Mouse (Mus musculus): Measurements from ENCODE around the gene Slc39a11. TPM values are rescaled to one million over a fixed set of nuclear protein-coding genes. Genes with fewer than 3 reads are reported as not detected.

The Slc39a11 gene
- polyA plus RNA-seq, 1 experiment from 2014 or later, result 11.9 TPM

DNA sequence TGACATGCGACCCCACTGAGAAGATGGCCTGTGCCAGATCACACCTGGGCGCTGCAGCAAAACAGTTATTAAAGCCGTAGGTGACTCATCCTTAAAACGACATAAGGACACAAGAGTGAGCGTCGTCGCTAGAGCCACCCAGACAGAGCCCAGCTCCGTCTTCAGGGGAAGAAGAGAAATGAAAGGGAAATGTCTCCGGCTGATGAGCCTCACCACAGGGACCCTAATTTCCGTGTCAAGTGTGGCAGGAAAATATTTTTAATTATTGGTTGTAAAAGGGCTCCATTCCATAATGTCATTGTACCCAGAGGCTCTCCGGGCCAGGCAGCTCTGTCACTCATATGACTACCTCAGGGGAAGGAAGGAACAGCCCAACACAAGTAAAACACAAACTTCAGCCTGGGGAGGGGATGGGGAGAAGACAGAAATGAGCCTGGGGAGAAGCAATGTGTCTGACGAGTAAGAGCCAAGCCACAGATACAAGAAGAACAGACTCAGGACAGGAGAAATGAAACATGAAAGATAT lies 155.8 kb downstream of the Slc39a11 start:
- Histone ChIP-seq H3K9ac (ENCODE audit: low read length) (no peak overlapping the region), H3K9me3 (replicated peaks; ENCODE audit: control insufficient read depth, low read length) (no peaks in the 10 kb centered on the region), H3K4me3 (ENCODE audit: low read length) (no peak overlapping the region), H3K27me3 (ENCODE audit: control insufficient read depth, insufficient read depth, low read length) (no peaks in the 10 kb centered on the region), H3K4me1 (ENCODE audit: control insufficient read depth, insufficient read depth, low read length) (no peaks in the 10 kb centered on the region), H3K4me2 (ENCODE audit: low read depth, low read length) (no peak overlapping the region), H3K36me3 (ENCODE audit: control insufficient read depth, insufficient read depth) (no peaks in the 10 kb centered on the region), H3K27ac (ENCODE audit: low read length) (no peak overlapping the region)
- ATAC-seq (replicated peaks; ENCODE audit: extremely low read depth, insufficient read depth, low FRiP score), result no peak
- 86% methylated on average over 12 of the region's 12 CpGs for WGBS

DNA sequence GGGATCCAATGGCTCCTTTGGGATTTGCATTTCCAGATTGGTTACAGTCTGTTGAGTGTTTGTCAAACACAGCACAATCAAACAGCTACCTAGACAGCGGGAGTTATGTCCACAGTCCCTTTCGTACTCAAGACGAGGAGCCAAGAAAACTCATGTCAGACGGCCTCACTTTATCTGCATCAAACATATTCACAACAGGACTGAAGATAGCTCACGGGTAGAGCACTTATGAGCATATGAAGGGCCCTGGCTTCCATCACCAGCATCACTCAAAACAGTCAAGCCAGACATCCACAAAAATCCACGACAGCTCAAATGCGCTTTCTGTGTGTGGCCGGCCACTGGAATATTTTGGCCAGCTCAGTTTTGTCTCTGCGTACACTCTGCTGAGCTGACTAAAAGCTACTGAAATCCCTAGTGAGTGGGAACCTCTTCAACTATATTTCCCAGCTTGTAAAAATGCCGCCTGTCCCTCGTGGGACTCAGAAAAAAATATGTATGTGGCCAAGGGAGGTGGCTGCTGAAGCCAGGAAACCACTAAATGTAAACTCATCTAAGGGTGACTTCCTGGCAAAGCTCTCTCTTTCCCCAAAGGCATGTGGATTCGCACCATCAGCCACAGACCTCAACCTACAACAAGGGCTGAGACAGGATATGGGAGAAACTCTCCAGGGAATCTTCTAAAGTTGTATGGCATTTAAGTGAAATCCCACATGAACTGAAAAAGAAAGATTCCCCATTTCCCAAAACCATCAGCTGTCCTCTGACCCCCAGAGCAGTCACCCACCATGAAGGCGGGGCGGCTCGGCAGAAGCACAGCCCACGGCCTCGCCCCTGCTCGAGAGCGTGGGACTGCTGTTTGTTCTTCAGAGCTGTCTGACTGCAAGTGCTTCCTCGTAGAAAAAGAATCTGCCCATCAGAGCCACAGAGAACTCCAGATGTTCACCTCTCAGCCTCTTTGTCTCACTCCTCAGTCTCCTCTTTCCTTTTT lies 159.1 kb downstream of the Slc39a11 start:
- H3K9me3 ChIP-seq (replicated peaks; ENCODE audit: control insufficient read depth, low read length), result no peaks in the 10 kb centered on the region
- ATAC-seq (replicated peaks; ENCODE audit: extremely low read depth, insufficient read depth, low FRiP score), result no peak
- WGBS, result 55% methylated on average over 20 of the region's 20 CpGs
- H3K9ac ChIP-seq (ENCODE audit: low read length), result no peak overlapping the region
- no peaks in the 10 kb centered on the region for H3K36me3 ChIP-seq (ENCODE audit: control insufficient read depth, insufficient read depth)
- no peaks in the 10 kb centered on the region for H3K27me3 ChIP-seq (ENCODE audit: control insufficient read depth, insufficient read depth, low read length)
- H3K4me1 ChIP-seq (ENCODE audit: control insufficient read depth, insufficient read depth, low read length), result peaks cover 4% of the 10 kb centered on the region; the same call in 1 of the 2 replicates
- H3K4me3 ChIP-seq (ENCODE audit: low read length), result no peak overlapping the region
- no peak overlapping the region for H3K4me2 ChIP-seq (ENCODE audit: low read depth, low read length)
- H3K27ac ChIP-seq (ENCODE audit: low read length), result no peak overlapping the region

DNA sequence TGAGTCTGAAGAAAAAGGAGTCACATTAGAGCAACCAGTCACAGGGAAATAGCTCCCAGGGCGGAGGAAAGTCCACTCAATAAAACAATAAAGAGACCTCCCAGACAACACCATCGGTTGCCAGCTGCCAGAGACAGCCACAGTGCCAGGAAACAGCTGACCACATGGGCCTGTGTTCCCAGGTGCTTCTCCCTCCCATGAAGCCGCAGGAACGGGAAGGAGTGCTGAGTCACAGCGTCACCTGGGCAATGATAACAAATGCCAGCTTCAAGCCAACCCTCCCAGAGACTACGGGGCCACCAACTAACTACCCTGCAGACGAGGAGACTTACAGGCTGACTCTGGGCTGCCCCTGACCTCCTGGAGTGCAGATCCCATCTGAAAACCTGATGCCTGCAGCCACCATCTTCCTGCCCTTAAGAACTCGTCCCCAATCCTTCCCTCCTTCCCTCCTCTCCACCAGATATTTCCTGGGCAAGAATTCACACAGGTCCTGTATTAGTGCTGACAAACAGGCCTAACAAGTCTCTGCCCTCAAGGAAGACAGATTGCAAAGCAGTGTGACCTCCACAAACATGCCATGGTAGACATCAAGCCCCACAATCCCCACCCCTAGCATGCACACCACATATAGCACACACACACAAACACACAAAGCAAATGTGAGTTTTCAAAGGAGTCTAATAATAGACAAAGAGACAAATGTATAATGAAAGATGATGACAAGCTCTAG lies 162.1 kb downstream of the Slc39a11 start:
- Histone ChIP-seq H3K4me2 (ENCODE audit: low read depth, low read length) (no peak overlapping the region), H3K4me3 (ENCODE audit: low read length) (no peak overlapping the region), H3K27me3 (ENCODE audit: control insufficient read depth, insufficient read depth, low read length) (no peaks in the 10 kb centered on the region), H3K9ac (ENCODE audit: low read length) (no peak overlapping the region), H3K36me3 (ENCODE audit: control insufficient read depth, insufficient read depth) (no peaks in the 10 kb centered on the region), H3K27ac (ENCODE audit: low read length) (no peak overlapping the region), H3K9me3 (replicated peaks; ENCODE audit: control insufficient read depth, low read length) (no peaks in the 10 kb centered on the region), H3K4me1 (ENCODE audit: control insufficient read depth, insufficient read depth, low read length) (peaks cover 4% of the 10 kb centered on the region; the same call in 1 of the 2 replicates)
- 59% methylated on average over 8 of the region's 8 CpGs for WGBS
- 0 out of 2 replicates have a peak, but pooled peaks have one; percentile 49 for ATAC-seq (replicated peaks; ENCODE audit: extremely low read depth, insufficient read depth, low FRiP score)

DNA sequence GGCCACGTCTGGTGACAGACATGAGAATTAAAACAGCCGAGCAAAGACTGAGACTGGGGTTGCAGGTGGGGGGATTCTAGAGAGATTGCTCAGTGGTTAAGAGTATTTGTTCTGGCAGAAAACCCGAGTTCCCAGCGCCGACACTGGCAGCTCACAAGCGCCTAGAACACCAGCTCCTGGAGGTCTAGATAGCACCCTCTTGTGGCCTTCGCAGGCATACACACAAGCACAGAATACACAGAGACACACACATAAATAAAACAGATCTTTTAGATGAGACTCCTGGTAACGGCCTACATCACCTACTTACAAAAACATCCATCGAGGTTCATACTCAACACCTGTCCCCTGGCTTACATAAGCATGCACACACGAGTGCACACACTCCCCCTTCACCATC lies 165.8 kb downstream of the Slc39a11 start:
- Histone ChIP-seq H3K27me3 (ENCODE audit: control insufficient read depth, insufficient read depth, low read length) (no peaks in the 10 kb centered on the region), H3K36me3 (ENCODE audit: control insufficient read depth, insufficient read depth) (no peaks in the 10 kb centered on the region), H3K4me3 (ENCODE audit: low read length) (no peak overlapping the region), H3K9ac (ENCODE audit: low read length) (no peak overlapping the region), H3K9me3 (replicated peaks; ENCODE audit: control insufficient read depth, low read length) (no peaks in the 10 kb centered on the region), H3K4me2 (ENCODE audit: low read depth, low read length) (no peak overlapping the region), H3K4me1 (ENCODE audit: control insufficient read depth, insufficient read depth, low read length) (peaks cover 4% of the 10 kb centered on the region; the same call in 1 of the 2 replicates), H3K27ac (ENCODE audit: low read length) (no peak overlapping the region)
- 85% methylated on average over 10 of the region's 10 CpGs for WGBS
- no peak for ATAC-seq (replicated peaks; ENCODE audit: extremely low read depth, insufficient read depth, low FRiP score)

DNA sequence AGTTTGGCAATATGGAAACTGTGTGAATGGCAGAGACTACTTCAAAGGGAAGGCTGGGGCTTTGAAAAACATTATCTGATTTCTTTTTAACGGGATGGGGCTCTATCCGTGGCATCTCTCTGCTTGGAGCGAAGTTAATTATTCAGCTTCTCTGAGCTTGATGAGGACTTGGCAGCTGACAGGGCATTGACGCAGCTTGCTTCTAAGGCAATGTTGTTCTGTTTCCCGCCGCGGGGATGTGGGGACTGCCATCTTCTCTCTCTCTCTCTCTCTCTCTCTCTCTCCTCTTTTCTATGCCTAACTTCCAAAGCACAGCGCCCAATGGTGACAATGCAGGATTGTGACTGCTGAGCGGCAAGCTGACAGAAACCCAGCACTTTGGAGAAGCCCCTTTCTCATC lies 172.3 kb downstream of the Slc39a11 start:
- Histone ChIP-seq H3K4me1 (ENCODE audit: control insufficient read depth, insufficient read depth, low read length) (no peaks in the 10 kb centered on the region), H3K9ac (ENCODE audit: low read length) (no peak overlapping the region), H3K27ac (ENCODE audit: low read length) (no peak overlapping the region), H3K4me3 (ENCODE audit: low read length) (no peak overlapping the region), H3K27me3 (ENCODE audit: control insufficient read depth, insufficient read depth, low read length) (no peaks in the 10 kb centered on the region), H3K9me3 (replicated peaks; ENCODE audit: control insufficient read depth, low read length) (no peaks in the 10 kb centered on the region), H3K36me3 (ENCODE audit: control insufficient read depth, insufficient read depth) (no peaks in the 10 kb centered on the region), H3K4me2 (ENCODE audit: low read depth, low read length) (no peak overlapping the region)
- 78% methylated on average over 9 of the region's 9 CpGs for WGBS
- ATAC-seq (replicated peaks; ENCODE audit: extremely low read depth, insufficient read depth, low FRiP score), result no peak

DNA sequence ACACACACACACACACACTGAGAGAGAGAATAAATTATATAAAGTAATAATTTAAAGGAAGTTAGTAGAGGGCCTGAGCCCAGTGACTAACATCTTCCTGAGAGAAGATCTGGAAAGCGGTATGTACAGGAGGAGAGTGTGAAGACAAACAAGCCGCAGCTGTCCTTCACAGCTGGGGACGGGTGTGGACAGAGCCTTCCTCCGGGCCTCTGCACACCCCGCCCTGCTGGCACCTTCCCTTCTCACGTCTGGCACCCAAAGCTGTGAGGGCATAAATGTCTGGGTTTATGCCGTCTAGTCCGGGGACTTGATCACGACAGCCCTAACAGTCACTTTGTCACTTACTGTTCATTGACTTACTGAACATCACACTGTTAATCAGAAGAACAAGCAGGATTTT lies 173.2 kb downstream of the Slc39a11 start:
- 71% methylated on average over 9 of the region's 9 CpGs for WGBS
- Histone ChIP-seq H3K9me3 (replicated peaks; ENCODE audit: control insufficient read depth, low read length) (no peaks in the 10 kb centered on the region), H3K4me1 (ENCODE audit: control insufficient read depth, insufficient read depth, low read length) (no peaks in the 10 kb centered on the region), H3K4me3 (ENCODE audit: low read length) (no peak overlapping the region), H3K36me3 (ENCODE audit: control insufficient read depth, insufficient read depth) (no peaks in the 10 kb centered on the region), H3K27ac (ENCODE audit: low read length) (no peak overlapping the region), H3K9ac (ENCODE audit: low read length) (no peak overlapping the region), H3K4me2 (ENCODE audit: low read depth, low read length) (no peak overlapping the region), H3K27me3 (ENCODE audit: control insufficient read depth, insufficient read depth, low read length) (no peaks in the 10 kb centered on the region)
- no peak for ATAC-seq (replicated peaks; ENCODE audit: extremely low read depth, insufficient read depth, low FRiP score)

DNA sequence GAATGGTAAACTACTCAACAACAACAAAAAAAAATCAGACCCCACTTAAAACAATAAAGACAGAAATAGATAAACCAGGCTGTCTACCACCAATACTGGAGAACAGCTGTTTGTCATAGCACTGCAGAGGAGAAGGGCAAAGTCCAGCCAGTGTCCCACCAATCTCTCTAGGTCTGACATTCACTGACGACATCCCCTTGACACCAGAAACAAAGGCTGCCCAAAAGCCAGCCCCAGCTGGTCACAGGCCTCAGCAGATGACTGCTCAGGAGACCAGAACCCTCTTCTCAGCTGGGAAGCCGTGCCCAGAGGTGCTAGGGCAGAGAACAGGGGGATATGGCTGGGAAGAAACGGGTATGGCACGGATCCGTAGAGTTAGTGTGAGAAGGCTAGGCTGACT lies 174.4 kb downstream of the Slc39a11 start:
- Histone ChIP-seq H3K4me1 (ENCODE audit: control insufficient read depth, insufficient read depth, low read length) (no peaks in the 10 kb centered on the region), H3K4me2 (ENCODE audit: low read depth, low read length) (no peak overlapping the region), H3K9ac (ENCODE audit: low read length) (no peak overlapping the region), H3K27me3 (ENCODE audit: control insufficient read depth, insufficient read depth, low read length) (no peaks in the 10 kb centered on the region), H3K27ac (ENCODE audit: low read length) (no peak overlapping the region), H3K9me3 (replicated peaks; ENCODE audit: control insufficient read depth, low read length) (no peaks in the 10 kb centered on the region), H3K36me3 (ENCODE audit: control insufficient read depth, insufficient read depth) (no peaks in the 10 kb centered on the region), H3K4me3 (ENCODE audit: low read length) (no peak overlapping the region)
- no peak for ATAC-seq (replicated peaks; ENCODE audit: extremely low read depth, insufficient read depth, low FRiP score)
- 77% methylated on average over 5 of the region's 5 CpGs for whole genome bisulfite sequencing

DNA sequence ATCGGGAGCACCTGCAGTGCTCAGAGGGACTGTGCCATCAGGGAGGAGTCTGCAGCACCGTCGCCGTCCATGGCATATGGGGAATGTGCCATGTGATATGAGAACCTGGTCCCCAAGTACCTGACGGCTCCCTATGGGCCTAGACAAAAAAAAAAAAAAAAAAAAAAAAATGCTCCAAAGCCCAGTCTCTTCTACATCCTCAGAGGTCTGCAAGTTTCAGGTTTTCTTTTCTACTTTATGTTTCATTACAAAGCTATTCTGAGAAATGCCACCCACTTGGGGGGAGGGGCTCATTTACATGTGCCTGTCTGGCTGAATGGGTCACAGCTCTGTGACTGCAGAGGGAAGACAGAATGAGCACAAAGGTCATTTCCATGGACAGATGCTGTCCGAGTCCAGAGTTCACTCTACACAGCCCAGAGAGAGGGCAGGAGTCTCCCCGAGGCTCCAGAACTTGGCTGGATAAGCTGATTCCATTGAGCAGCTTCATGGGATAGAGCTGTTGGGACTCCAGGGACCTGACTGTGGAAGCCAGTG lies 175.8 kb downstream of the Slc39a11 start:
- Histone ChIP-seq H3K4me1 (ENCODE audit: control insufficient read depth, insufficient read depth, low read length) (peaks cover 5% of the 10 kb centered on the region; the same call in 1 of the 2 replicates), H3K9ac (ENCODE audit: low read length) (no peak overlapping the region), H3K36me3 (ENCODE audit: control insufficient read depth, insufficient read depth) (no peaks in the 10 kb centered on the region), H3K27me3 (ENCODE audit: control insufficient read depth, insufficient read depth, low read length) (no peaks in the 10 kb centered on the region), H3K4me3 (ENCODE audit: low read length) (no peak overlapping the region), H3K4me2 (ENCODE audit: low read depth, low read length) (no peak overlapping the region), H3K9me3 (replicated peaks; ENCODE audit: control insufficient read depth, low read length) (no peaks in the 10 kb centered on the region), H3K27ac (ENCODE audit: low read length) (no peak overlapping the region)
- 80% methylated on average over 7 of the region's 7 CpGs for WGBS
- ATAC-seq (replicated peaks; ENCODE audit: extremely low read depth, insufficient read depth, low FRiP score), result no peak

Measured in heart, embryonic 16.5 days (tissue).